Mouse (Mus musculus) erythroblast, adult 5-6 weeks (primary cell): ENCODE data around the gene Kcnn1. TPM values are rescaled to one million over a fixed set of nuclear protein-coding genes. Genes with fewer than 3 reads are reported as not detected.
"Not testable (repeated sequence)": the region's sequence is repeated elsewhere in the genome, so short reads cannot be mapped to it uniquely, and the experiment has no call there.

Experiments
- ATAC-seq: replicated peaks from 2 replicates; pipeline ENCODE4 v1.8.0; 2016; ENCODE audit warnings: moderate number of reproducible peaks, mild to moderate bottlenecking, moderate TSS enrichment, inconsistent platforms; ENCODE audit not compliant: poor library complexity, low FRiP score, severe bottlenecking
- total RNA-seq, 2 experiments: library from RNA; stranded (forward) in 1 of 2; stranded (reverse) in 1 of 2; fragments of 150-400 nt in 1 of 2; fragments of 200-764, 138-1000 nt in 1 of 2; gene quantifications; 2 replicates each; pipeline versions ENCODE4 v1.2.3 to v1.2.4; 2015 to 2017; ENCODE audit warnings: low replicate concordance in 2 of 2

Kcnn1 gene
- total RNA-seq, 2 experiments from 2014 or later = not detected

DNA sequence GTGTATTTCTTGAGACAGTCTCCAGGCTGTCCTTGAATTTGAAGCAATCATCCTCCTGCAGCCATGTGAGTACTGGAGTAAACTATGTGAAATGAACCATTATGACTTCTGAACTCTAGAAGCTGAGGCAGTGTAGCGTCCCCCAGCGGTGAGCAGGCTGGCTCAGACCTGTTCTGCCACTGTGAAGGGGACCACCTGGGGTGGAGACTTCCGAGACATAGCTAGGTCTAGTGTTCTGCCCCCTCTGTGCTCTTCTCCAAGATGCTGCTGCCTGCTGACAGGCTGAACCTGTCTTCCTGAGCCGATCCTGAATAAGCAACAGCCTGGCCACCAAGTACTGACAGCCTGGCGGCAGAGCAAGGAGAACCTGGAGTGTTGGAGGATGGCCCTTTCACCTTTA is 17.9 kb downstream of the Kcnn1 start:
- no peak for ATAC-seq

DNA sequence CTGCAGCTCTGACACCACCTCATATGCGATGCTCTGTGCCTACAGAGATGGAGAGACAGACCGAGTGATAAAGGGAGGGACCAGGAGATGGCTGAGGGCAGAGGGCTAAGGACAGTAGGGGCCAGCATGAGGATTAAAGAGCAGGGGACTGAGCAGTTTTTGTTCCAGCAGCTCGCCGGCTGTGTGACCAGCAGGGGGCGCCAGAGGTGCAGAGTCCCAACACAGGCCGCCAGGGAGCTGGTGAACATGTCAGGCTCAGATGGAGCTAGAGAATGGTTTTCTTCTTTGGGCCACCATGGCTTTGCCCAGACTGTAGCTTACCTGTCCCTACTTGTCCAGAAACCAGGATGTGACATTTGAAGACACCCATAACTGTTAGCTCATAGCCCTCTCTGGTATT is 18.5 kb downstream of the Kcnn1 start:
- ATAC-seq = peak; percentile 32

DNA sequence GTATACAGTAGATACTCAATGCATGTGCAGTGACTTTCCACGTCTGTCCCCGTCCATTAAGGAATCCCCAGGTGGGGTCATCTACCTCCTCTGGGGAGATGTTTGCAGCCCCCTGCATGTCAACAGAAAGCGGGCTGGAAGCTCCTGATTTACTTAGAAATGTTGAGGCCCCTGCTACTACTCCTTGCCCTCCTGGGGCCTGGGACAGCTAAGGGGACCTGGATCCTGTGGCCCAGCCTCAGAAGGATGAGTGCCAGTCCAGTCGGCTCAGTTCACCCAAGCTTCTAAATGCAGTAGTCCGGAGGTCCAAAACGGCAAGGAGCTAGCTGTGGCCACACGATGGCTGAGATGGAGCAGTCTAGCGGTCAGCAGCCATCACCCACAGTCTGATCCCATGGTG is 19.1 kb downstream of the Kcnn1 start:
- no peak for ATAC-seq

DNA sequence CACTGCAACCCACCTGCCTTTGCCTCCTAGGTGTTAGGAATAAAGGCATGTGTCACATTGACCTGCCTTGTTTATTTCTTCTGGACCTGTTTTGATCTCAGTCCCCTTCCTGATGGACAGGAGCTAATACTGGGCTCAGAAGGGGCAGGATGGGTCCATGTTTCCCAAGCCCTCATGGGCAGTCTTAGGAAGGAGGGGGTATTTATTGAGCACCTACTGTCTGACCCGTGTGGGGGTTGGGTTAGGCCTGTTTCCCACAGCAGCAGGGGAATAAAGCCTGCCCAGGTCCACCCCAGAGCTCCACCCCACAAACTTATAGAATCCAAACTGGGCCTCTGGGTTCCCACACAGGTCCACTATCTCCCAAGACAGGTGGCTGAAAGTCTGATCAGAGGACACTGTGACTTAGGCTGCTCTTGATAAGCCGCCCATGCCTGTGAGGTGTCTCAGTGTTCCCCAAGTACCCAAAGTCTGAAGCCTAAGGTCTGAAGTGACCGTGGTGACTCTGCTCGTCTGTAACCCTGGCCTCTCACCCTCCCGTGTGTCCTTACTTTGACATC is 19.8 kb downstream of the Kcnn1 start:
- ATAC-seq = peak; percentile 41

DNA sequence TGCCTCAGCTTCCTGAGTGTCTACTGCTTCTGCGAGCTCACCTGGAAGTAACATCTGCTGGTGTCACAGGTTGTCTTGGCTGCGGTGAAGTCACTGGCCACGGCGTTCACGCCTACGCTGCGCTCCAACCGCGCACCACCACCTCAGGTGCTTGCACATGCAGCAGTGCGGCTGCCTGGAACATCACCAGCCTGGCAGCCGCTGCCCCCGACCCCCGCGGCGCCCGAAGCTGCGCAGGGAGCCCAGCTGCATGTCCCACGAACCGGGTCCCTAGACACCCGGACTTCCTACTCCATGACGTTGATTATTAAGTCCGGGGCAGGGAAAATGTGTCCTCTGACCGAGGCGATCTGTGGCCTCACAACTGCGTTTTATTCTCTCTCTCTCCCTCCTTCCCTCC is 20.6 kb downstream of the Kcnn1 start:
- no peak for ATAC-seq

DNA sequence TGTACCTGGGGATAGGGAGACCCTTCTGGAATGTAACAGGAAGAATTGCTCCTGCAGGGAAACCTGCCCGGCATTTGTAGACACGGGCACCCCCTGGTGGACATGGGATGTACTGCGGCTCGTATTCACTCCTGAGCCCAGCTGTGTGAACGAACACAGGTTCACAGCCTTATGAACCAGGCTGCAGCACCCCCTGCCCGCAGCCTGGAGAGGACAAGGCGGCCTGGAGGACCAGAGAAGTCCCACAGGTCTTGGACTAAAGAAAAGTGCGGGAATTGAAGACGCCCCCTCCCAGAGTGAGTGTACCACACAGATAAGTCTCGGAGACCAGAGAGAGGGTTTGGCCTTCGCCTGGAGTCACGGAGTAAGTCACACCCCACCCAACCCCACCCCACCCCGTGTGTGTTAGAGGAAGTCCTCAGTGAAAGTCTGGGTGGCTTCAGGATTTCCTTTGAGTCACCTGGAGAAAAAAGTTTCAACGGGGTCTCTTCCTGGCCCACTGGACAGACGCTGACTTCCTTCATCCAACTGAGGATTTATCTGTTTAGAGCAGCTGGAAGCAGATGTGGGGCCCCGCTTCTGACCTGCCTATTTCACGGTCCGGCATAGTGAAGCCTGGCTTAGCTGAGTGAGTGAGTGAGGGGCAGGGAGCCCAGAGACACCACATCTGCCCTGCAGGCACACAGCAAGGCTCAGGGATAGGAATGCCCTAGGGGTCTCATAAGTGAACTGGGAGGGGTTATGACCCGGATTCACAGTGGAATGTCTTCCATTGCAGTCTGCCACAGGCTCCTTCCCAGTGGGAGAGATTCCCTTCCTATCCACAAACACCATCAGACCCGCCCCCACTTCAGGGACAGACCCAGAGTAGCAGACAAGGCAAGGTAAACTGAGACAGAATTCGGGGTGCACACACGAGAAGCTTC is 21.6 kb downstream of the Kcnn1 start:
- peak; percentile 26 for ATAC-seq

DNA sequence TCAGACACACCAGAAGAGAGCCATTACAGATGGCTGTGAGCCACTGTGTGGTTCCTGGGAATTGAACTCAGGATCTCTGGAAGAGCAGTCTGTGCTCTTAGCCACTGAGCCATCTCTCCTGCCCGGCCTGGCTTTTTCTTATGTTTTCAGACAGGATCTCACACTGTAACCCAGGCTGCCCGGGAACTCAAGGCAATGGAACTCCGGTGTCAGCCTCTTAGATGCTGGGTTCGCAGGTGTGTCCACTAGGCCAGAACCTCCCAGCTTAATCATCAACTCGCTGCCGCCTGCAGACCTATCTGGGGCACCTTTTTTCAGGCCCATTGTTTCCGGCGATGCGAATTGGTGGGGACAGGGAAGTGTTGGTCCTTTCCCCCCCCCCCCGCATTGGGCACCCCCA is 22.5 kb downstream of the Kcnn1 start:
- no peak for ATAC-seq

DNA sequence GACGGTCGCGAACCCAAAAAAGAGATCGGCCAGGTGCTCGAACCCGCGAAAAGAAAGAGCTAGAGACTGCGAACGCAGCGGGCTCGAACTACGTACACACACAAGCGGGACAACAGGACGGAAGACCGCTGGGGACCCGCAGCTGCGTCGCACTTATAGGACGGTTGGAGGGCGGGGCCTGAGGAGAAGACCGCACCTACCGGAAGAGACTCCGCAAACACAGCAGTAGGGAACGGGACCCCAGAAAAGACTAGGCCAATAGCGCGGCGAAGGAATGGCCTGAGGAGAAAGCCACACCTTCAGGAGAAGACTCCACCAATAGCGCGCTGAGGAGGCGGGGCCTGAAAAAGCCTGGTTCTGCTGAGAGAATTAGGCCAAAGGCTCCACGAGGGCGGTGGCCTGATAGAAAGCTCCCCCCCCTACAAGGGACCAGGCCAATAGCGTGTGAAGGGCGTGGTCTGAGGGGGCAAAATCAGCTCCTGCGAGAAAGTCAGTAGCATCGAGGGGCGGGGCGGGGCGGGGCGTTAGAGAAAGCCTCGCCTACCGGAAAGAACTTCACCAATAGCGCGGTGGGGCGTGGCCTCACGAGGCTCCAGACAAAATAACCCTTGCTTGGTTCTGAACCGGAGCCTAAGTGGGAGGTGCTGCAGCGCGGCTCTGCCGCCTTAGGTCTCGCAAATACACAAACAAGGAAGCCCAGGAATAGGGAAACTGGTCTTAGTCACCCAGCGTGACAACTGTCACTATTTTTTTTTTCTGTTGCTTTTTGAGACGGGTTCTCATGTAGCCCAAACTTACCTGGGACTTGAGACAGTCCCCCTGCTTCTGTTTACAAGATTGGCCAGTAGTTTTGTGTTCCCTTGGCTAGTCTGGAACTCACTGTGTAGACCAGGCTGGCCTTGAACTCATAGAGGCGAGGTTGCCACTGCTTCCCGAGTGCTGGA is 23.4 kb downstream of the Kcnn1 start, which contains the start of gene Arrdc2:
Gene Arrdc2 (minus strand): TSS at position 313 of the 944 bp plus-strand sequence.
- ATAC-seq = peak; percentile 61

DNA sequence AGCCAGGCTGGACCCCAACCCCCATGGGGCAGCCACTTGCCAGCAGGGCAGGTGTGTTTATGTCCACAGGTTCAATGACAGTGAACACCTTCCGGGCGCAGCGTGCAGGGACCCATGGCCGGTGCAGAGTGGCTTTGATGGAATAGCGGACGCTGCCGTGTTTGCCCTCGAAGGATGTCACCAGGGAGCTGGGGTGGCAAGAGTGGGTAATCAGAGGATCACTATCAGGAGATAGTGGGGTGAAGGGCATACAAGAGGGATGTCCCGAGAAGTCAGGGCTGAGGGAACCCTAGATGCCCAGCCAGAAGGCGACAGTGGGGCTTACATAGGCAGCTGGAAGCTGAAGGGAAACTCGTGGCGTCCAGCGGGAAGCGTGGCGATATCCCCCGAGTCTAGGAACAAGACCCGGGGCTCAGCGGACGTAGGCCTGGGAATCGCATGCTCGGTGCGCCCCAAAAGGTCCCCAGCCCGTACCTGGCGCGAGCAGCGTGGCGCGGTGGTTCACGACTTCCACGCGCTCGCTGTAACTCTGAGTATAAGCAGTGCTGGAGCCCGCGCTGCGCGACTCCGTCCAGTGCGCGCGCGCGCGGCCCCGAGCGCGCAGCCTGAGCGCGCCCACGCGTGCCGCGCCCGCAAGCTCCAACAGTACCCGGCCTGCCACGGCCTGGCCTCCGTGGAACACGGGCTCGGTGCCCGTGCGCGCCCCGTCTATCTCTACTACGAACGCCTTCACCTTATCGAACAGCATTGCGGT is 24.2 kb downstream of the Kcnn1 start:
- no peak for ATAC-seq

DNA sequence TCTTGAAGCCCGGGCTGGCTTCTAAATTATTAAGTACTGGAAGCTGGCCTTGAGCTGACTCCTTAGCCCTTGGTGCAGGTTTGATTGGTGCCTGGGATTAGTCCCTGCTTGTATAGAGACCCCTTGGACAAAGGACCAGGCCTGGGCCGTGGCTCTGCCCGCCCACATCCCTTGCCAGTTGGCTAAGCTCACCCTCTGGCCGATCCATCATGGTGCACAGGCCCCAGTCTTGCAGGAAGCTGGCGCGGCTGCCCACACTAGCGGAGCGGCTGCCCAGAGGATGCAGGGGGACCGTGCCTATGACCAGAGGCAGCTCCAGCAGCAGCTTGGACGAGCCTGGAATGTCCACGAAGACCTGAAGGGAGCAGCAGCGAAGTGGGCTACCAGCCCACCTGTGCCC is 26.4 kb downstream of the Kcnn1 start:
- no peak for ATAC-seq

DNA sequence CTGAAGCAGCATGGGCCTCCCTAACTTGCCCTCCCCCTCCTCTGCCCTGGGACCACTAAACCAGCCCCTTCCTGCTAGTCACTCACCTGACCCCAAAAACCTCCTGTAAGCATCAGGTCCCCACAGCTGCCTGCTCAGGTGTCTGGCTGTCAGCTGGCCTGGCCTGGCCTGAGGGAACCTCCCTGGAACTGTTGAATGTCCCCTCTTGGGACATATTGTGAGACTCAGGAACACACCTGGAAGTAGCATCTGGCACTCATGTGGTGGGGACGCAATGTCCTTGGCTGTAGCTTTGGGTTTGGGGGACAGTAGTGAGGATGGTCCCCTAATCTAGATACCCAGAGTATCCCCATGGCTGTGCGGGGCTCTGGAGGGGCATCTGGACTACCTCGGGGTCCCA is 29.0 kb downstream of the Kcnn1 start:
- ATAC-seq = no peak

DNA sequence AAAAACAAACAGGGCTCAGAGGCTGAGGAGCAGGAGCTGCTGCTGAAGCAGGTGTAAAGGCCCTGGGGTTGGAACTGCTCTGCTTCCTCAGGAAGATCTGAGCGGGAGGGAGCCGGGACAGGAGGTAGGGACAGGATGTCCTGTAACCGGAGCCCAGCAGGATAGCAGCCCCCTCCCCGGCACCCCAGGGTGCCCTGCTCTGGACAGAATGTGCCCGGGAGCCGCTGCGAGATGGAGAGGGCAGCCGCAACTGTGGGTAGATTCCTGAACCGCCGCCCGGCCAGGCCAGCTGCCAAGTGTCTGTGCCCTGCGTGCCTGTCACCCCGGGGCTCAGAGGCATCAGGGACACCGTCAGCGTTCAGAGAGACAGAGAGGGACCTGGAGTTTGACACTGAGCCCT is 29.5 kb downstream of the Kcnn1 start:
- peak; percentile 38; the same call in 1 of the 2 replicates for ATAC-seq

DNA sequence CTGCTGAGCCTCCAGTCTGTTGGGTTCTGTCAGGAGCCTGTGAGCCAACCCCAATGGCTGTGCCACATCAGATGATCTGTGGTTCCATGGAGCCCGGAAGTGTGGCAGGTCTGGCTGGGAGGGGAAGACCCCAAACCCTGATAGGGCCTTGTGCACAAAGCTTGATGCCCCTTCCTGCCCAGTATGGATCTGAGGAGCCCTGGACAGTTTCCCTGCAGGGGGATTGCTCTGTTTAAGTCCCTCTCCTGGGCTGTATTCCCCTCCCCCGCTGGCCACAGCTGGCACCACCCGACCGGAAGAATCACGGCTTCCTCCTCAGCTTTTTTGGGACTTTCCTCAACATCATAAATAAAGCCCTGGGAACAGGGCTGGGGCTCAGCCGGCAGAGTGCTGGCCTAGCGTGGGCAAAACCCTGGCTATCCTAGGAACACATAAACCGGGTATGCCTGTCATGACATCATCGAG is 30.0 kb downstream of the Kcnn1 start:
- no peak for ATAC-seq

DNA sequence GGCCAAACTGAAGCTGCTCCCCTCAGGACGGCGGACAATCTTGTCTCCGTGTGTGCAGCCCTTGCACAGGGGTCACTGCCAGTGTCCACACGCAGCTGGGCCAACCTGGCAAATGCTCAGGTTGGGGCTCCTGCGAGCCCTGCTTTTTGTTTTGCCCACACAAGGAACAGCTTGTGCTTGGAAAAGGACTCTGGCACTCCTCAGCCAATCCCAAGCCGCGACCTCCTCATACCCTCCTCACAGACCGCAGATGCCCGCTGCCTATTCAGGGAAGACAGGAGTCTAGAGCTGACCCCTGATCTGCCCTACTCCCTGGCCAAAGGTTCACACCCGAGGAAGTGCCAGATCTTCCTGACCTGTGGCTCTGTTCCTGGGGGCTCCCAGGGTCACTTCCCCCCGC is 30.7 kb downstream of the Kcnn1 start:
- no peak for ATAC-seq

DNA sequence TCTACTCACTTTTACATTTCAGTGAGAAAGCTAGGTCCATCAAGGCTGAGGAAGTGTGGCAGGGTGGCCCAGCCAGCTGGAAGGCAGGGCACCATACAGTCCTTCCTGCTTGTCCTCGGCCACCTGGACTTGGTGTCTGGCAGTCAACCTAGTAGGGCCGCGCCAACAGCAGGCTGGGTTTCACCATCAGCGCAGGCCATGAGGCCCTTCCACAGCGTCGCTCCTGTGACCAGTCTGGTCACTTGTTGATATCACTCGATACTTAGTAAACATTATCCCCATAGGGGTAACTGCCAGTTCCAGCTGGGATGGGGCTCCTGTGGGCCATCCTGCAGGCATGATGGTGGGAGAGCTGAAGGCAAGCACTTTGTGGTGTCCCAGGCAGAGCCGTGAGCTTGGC is 31.5 kb downstream of the Kcnn1 start:
- no peak for ATAC-seq

DNA sequence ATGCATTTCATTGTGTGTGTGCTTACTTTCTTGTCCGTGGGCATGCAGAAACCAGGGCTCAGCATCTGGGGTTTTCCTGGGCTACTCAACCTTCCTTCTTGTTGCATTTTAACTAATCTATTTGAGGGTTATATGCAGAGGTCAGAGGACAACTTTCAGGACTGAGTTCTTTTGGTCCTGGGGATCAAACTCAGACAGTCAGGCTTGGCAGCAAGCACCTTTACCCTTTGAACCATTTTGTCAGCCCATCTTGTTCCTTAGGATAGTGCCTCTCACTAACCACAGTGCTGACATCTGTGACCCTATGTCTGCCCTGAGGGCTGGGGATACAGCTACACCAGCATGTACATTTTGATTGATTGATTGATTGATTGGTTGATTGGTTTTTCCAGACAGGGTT is 35.3 kb downstream of the Kcnn1 start:
- no peak for ATAC-seq

DNA sequence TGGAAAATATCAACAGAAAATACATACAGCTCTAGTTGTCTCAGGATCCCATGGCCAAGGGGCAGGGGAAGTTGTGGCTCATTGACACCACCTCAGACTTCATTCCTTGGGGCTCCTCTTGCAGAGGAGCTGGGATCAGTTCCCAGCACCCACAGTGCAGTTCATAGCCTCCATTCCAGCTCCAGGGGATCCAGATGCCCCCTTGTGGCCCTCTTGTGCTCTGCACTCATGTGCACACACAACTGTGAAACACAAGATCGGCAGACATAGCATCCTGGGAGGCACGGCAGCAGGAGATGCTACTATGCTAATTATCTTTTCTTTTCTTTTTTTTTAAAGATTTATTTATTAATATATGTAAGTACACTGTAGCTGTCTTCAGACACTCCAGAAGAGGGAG is 36.0 kb downstream of the Kcnn1 start:
- ATAC-seq = no peak

DNA sequence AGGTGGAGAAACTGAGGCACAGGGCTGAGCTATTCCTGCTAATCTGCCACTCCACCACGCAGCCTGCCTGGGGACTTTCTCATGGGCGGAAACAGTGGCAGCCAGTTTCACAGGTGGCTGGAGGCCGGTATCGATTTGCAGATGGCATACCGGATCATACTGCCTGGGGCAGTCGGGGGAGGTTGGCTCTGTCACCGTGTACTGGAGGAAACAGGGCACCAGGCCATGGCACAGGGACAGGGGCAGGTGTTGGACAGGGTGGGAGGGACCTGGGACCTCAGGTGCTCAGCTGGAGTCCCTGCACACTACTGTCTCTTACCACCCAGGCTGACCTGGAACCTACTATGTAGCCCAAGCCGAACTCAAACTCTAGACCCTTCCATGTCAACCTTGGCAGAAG is 37.2 kb downstream of the Kcnn1 start:
- no peak for ATAC-seq

DNA sequence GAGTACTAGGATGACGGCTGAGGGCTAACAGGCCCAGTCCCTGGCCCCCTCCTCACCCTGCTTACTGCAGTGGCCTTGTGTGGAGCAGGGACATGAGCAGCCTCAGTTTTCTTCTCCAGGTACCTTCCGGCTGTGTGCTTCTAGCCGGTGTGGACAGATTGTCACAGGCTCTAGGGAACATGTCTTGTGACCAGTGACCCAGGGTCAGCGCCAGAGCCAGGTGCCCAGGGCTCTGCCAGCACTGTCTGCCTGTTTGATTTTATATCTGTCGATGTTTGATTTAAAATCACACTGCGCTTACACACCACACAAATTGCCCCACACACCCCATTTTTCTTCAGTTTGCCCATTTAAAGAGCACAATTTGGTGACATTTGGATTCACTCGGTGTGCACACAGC is 39.3 kb downstream of the Kcnn1 start:
- no peak for ATAC-seq

DNA sequence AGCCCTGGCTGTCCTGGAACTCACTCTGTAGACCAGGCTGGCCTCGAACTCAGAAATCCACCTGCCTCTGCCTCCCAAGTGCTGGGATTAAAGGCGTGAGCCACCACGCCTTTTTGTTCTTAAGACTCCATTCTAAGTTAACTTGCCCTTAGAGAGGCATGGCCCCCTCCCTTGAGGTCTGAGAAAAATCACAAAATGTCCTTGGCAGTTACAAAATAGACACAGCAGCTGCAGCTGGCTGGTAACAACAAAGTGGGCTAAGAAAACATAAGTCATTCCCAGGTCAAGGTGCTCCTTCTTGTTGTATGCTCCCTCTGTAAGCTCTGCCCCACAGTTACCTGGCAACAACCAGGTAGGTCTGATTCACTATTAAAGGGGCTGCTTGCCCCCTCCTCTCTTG is 40.5 kb downstream of the Kcnn1 start:
- ATAC-seq = not testable (repeated sequence)
